Mouse (Mus musculus): ENCODE results near the gene Gm20388. TPM values are rescaled to one million over a fixed set of nuclear protein-coding genes. Genes with fewer than 3 reads are reported as not detected.

Gene Gm20388
- polyA plus RNA-seq, 1 experiment from 2014 or later, result not detected

GRCm38 (mm10) chr8:120533380-120533779 is 622.7 kb downstream of the Gm20388 start:
- DNase-seq (ENCODE audit: low spot score, missing footprints) (peak; percentile 93), ATAC-seq (ENCODE audit: low FRiP score) (no peak)
- H3K27ac ChIP-seq (ENCODE audit: low read depth, low read length), result peak overlapping the region; percentile 88
- no peaks in the 10 kb centered on the region for H3K36me3 ChIP-seq (ENCODE audit: control insufficient read depth, insufficient read depth, low read length)
- peak overlapping the region; percentile 39; the same call in 1 of the 2 replicates for H3K4me2 ChIP-seq
- no peaks in the 10 kb centered on the region for H3K9me3 ChIP-seq (ENCODE audit: control insufficient read depth, low read length)
- no peak overlapping the region for H3K4me3 ChIP-seq (ENCODE audit: low read depth, low read length)
- WGBS, result 19% methylated on average over 3 of the region's 3 CpGs
- H3K4me1 ChIP-seq (ENCODE audit: control insufficient read depth, insufficient read depth, low read length), result peaks cover 75% of the 10 kb centered on the region
- peak overlapping the region; percentile 46 for H3K9ac ChIP-seq (ENCODE audit: low read length)
- H3K27me3 ChIP-seq (ENCODE audit: control insufficient read depth, insufficient read depth, low read length), result peaks cover 15% of the 10 kb centered on the region; the same call in 1 of the 2 replicates

GRCm38 (mm10) chr8:120534080-120534479 is 623.4 kb downstream of the Gm20388 start:
- H3K27me3 ChIP-seq (ENCODE audit: control insufficient read depth, insufficient read depth, low read length), result peaks cover 15% of the 10 kb centered on the region; the same call in 1 of the 2 replicates
- H3K9me3 ChIP-seq (ENCODE audit: control insufficient read depth, low read length), result no peaks in the 10 kb centered on the region
- no peak for DNase-seq (ENCODE audit: low spot score, missing footprints)
- WGBS, result 27% methylated on average over 8 of the region's 8 CpGs
- peaks cover 75% of the 10 kb centered on the region for H3K4me1 ChIP-seq (ENCODE audit: control insufficient read depth, insufficient read depth, low read length)
- H3K4me2 ChIP-seq, result peak overlapping the region; percentile 6; the same call in 1 of the 2 replicates
- ATAC-seq (ENCODE audit: low FRiP score), result no peak
- H3K36me3 ChIP-seq (ENCODE audit: control insufficient read depth, insufficient read depth, low read length), result no peaks in the 10 kb centered on the region
- no peak overlapping the region for H3K4me3 ChIP-seq (ENCODE audit: low read depth, low read length)
- H3K27ac ChIP-seq (ENCODE audit: low read depth, low read length), result peak overlapping the region; percentile 62
- peak overlapping the region; percentile 46 for H3K9ac ChIP-seq (ENCODE audit: low read length)

- no peak overlapping the region for H3K4me3 ChIP-seq (ENCODE audit: low read depth, low read length)
- WGBS, result 4% methylated on average over 14 of the region's 14 CpGs
- ATAC-seq (ENCODE audit: low FRiP score), result peak; percentile 51; the same call in 1 of the 2 replicates
- H3K27ac ChIP-seq (ENCODE audit: low read depth, low read length), result peak overlapping the region; percentile 62
- DNase-seq (ENCODE audit: low spot score, missing footprints), result peak; percentile 96
- H3K9me3 ChIP-seq (ENCODE audit: control insufficient read depth, low read length), result no peaks in the 10 kb centered on the region
- H3K9ac ChIP-seq (ENCODE audit: low read length), result peak overlapping the region; percentile 46
- peak overlapping the region; percentile 92 for H3K4me2 ChIP-seq
- H3K36me3 ChIP-seq (ENCODE audit: control insufficient read depth, insufficient read depth, low read length), result no peaks in the 10 kb centered on the region
- peaks cover 79% of the 10 kb centered on the region for H3K4me1 ChIP-seq (ENCODE audit: control insufficient read depth, insufficient read depth, low read length)
- H3K27me3 ChIP-seq (ENCODE audit: control insufficient read depth, insufficient read depth, low read length), result peaks cover 15% of the 10 kb centered on the region; the same call in 1 of the 2 replicates
Observed at GRCm38 (mm10) chr8:120534504-120535368, 624.1 kb downstream of the Gm20388 start.

- peak; percentile 96 for DNase-seq (ENCODE audit: low spot score, missing footprints)
- peak overlapping the region; percentile 92 for H3K4me2 ChIP-seq
- under 1% methylated on average over 68 of the region's 79 CpGs for WGBS
- H3K4me3 ChIP-seq (ENCODE audit: low read depth, low read length), result peak overlapping the region; percentile 67
- H3K4me1 ChIP-seq (ENCODE audit: control insufficient read depth, insufficient read depth, low read length), result peaks cover 88% of the 10 kb centered on the region
- H3K9ac ChIP-seq (ENCODE audit: low read length), result peak overlapping the region; percentile 78
- ATAC-seq (ENCODE audit: low FRiP score), result no peak
- H3K9me3 ChIP-seq (ENCODE audit: control insufficient read depth, low read length), result no peaks in the 10 kb centered on the region
- H3K27ac ChIP-seq (ENCODE audit: low read depth, low read length), result peak overlapping the region; percentile 95
- peaks cover 15% of the 10 kb centered on the region; the same call in 1 of the 2 replicates for H3K27me3 ChIP-seq (ENCODE audit: control insufficient read depth, insufficient read depth, low read length)
- H3K36me3 ChIP-seq (ENCODE audit: control insufficient read depth, insufficient read depth, low read length), result no peaks in the 10 kb centered on the region
Observed at GRCm38 (mm10) chr8:120535452-120536305, 625.0 kb downstream of the Gm20388 start.

GRCm38 (mm10) chr8:120536306-120537206 is 625.9 kb downstream of the Gm20388 start:
- peaks cover 15% of the 10 kb centered on the region; the same call in 1 of the 2 replicates for H3K27me3 ChIP-seq (ENCODE audit: control insufficient read depth, insufficient read depth, low read length)
- peak overlapping the region; percentile 78 for H3K9ac ChIP-seq (ENCODE audit: low read length)
- H3K36me3 ChIP-seq (ENCODE audit: control insufficient read depth, insufficient read depth, low read length), result no peaks in the 10 kb centered on the region
- peaks cover 85% of the 10 kb centered on the region for H3K4me1 ChIP-seq (ENCODE audit: control insufficient read depth, insufficient read depth, low read length)
- peak overlapping the region; percentile 92 for H3K4me2 ChIP-seq
- DNase-seq (ENCODE audit: low spot score, missing footprints) (peak; percentile 92), ATAC-seq (ENCODE audit: low FRiP score) (peak; percentile 17)
- peak overlapping the region; percentile 67 for H3K4me3 ChIP-seq (ENCODE audit: low read depth, low read length)
- peak overlapping the region; percentile 95 for H3K27ac ChIP-seq (ENCODE audit: low read depth, low read length)
- H3K9me3 ChIP-seq (ENCODE audit: control insufficient read depth, low read length), result no peaks in the 10 kb centered on the region
- WGBS, result under 1% methylated on average over 60 of the region's 61 CpGs

GRCm38 (mm10) chr8:120537207-120537817 is 626.7 kb downstream of the Gm20388 start:
- H3K9ac ChIP-seq (ENCODE audit: low read length), result peak overlapping the region; percentile 78
- peak; percentile 97 for DNase-seq (ENCODE audit: low spot score, missing footprints)
- H3K27me3 ChIP-seq (ENCODE audit: control insufficient read depth, insufficient read depth, low read length), result peaks cover 15% of the 10 kb centered on the region; the same call in 1 of the 2 replicates
- under 1% methylated on average over 69 of the region's 79 CpGs for WGBS
- H3K4me2 ChIP-seq, result peak overlapping the region; percentile 92
- peak overlapping the region; percentile 95 for H3K27ac ChIP-seq (ENCODE audit: low read depth, low read length)
- no peaks in the 10 kb centered on the region for H3K36me3 ChIP-seq (ENCODE audit: control insufficient read depth, insufficient read depth, low read length)
- H3K4me1 ChIP-seq (ENCODE audit: control insufficient read depth, insufficient read depth, low read length), result peaks cover 84% of the 10 kb centered on the region
- peak; percentile 22 for ATAC-seq (ENCODE audit: low FRiP score)
- no peaks in the 10 kb centered on the region for H3K9me3 ChIP-seq (ENCODE audit: control insufficient read depth, low read length)
- peak overlapping the region; percentile 67 for H3K4me3 ChIP-seq (ENCODE audit: low read depth, low read length)

- Histone ChIP-seq H3K9ac (ENCODE audit: low read length) (peak overlapping the region; percentile 78), H3K4me1 (ENCODE audit: control insufficient read depth, insufficient read depth, low read length) (peaks cover 84% of the 10 kb centered on the region), H3K27ac (ENCODE audit: low read depth, low read length) (peak overlapping the region; percentile 95), H3K9me3 (ENCODE audit: control insufficient read depth, low read length) (no peaks in the 10 kb centered on the region), H3K4me3 (ENCODE audit: low read depth, low read length) (peak overlapping the region; percentile 67), H3K4me2 (peak overlapping the region; percentile 92), H3K27me3 (ENCODE audit: control insufficient read depth, insufficient read depth, low read length) (peaks cover 15% of the 10 kb centered on the region; the same call in 1 of the 2 replicates), H3K36me3 (ENCODE audit: control insufficient read depth, insufficient read depth, low read length) (no peaks in the 10 kb centered on the region)
- under 1% methylated on average over 44 of the region's 46 CpGs for WGBS
- ATAC-seq (ENCODE audit: low FRiP score) (peak; percentile 51), DNase-seq (ENCODE audit: low spot score, missing footprints) (no peak)
Observed at GRCm38 (mm10) chr8:120537818-120538396, 627.3 kb downstream of the Gm20388 start.

All from midbrain, embryonic 11.5 days (tissue).